Mouse (Mus musculus) E14TG2a.4 (cell line): ENCODE data around the gene Irak2.

Experiments
- CTCF ChIP-seq: conservative IDR thresholded peaks from 2 replicates; pipeline ENCODE4 v1.5.1; 2014; ENCODE audit warnings: low read length
- NANOG ChIP-seq: IDR thresholded peaks from 2 replicates; pipeline ENCODE4 v1.6.1; 2014; ENCODE audit warnings: borderline replicate concordance, low read length, mixed read lengths
- POU5F1 ChIP-seq: IDR thresholded peaks from 2 replicates; pipeline ENCODE4 v1.6.1; 2014; ENCODE audit warnings: low read length, borderline replicate concordance

DNA sequence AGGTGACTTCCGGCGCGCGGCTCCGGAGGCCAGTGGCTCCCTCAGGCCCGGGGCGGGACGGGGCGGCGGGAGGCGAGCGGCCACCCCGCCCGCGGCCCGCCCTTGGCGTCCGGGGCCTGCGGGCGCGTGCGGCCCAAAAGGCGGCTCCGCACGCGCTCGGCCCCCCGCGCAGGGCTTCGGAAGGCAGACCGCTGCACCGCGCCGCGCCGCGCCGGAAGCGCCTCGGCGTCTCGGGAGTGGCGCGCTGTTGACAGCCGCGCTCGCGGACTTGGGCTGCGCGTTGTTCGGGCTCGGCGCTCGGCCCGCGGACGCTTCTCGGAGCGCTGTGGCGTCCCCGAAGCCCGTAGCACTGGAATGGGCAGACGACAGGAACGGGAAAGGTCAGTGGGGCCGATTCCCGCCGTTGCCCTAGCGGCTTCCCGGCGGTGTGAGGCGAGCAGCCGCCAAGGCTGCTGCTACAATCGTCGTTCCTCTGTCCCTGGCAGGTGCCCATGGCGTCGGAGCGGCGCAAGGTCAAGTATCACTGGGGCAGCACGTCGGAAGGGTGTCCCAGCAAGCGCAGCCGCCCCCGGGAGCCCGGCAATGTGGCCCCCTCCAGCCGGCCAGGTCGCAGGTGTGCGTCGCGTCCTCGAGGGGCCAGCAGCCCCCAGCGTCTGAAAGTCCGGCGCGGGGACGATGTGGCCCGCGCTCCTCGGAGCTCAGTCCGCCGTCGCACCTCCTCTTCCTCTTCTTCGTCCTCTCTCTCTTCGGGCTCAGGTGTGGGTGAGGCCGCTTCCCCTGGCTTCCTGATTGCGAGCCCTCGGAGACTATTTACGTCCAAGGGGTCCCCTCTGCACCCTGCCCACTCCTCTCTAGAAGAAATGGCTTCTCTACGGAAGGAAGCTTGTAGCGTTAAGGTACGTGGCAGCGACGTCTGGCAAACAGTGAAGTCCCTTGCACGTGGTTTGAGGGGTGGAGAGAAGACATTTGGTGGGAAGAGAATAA lies 59.2 kb downstream of the Irak2 start:
- TF ChIP-seq CTCF, result no peak
- TF ChIP-seq NANOG, result no peak
- no peak for TF ChIP-seq POU5F1
